Mouse (Mus musculus): ENCODE results near the gene Cldn34c3. TPM values are rescaled to one million over a fixed set of nuclear protein-coding genes. Genes with fewer than 3 reads are reported as not detected.

Gene Cldn34c3
- not detected for polyA plus RNA-seq (2014; fragmentation: Illumina TruSeq; extraction: RNeasy Lipid Tissue Mini Kit (QIAGEN cat#74804); ENCODE audit: low read depth, low replicate concordance)

DNA sequence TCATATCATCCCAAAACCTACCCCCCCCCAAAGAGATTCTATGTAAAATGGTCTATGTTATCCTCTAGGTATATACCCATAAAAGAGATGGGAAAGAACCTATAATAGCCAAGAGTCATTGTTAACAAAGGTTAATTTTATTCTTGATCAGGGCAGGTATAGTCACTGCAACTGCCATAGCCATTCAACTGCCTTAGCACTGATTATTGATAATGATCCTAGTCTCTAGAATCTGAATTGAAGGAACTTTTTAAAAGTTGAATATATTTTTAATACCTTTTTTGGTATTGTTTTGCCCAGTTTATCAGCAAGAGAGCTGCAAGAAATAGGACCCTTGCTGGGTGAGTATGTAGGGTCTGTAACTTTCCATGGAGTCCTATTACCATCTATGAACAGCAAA is at the start of gene Cldn34c3:
Gene Cldn34c3, plus strand, starts transcription at position 301 of the 400 bp plus-strand sequence.

Other genes with a start within 250 kb of the Cldn34c3 start
- not detected for gene Cldn34c2, start 212.0 kb upstream of the Cldn34c3 start, polyA plus RNA-seq (2014; fragmentation: Illumina TruSeq; extraction: RNeasy Lipid Tissue Mini Kit (QIAGEN cat#74804); ENCODE audit: low read depth, low replicate concordance)
- gene Gm17467, start 88.9 kb upstream of the Cldn34c3 start, polyA plus RNA-seq (2014; fragmentation: Illumina TruSeq; extraction: RNeasy Lipid Tissue Mini Kit (QIAGEN cat#74804); ENCODE audit: low read depth, low replicate concordance): not detected